Mouse (Mus musculus) bone marrow macrophage, adult 2 months (primary cell): Measurements from ENCODE around the gene Fam168a.

Experiments
- CTCF ChIP-seq: IDR thresholded peaks from 2 replicates; pipeline ENCODE4 v1.5.1; 2012; ENCODE audit warnings: low read depth, mild to moderate bottlenecking, low read length, moderate library complexity
- POLR2A ChIP-seq: IDR thresholded peaks from 2 replicates; pipeline ENCODE4 v1.6.1; 2012; ENCODE audit warnings: mild to moderate bottlenecking, low read depth, low read length, borderline replicate concordance

DNA sequence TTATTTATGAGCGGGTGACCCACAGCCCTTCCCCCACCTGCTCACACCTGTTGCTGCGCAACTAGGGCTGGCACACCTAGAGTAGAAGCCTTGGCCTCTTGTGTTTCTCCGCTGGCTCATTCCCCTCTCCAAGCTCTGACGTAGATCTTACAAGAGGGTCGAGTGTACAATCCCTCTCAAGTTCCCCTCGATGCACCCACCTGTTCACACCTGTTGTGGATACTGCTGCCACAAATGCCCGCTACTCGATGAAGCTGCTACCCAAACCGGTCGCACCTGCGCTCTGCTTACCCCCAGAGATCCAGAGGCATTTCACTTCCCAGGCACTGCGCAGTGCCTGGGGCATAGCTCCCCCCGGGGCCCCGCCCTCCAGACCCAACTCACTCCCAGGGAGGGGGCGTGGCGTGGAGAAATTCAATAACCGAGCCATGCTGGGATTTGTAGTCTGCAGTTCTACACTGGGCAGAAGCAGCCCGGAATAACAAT is 48.3 kb upstream of the Fam168a start:
- no peak for TF ChIP-seq CTCF
- no peak for TF ChIP-seq POLR2A
